Mouse (Mus musculus) midbrain, embryonic 15.5 days (tissue): Measurements from ENCODE around the gene Vangl1. TPM values are rescaled to one million over a fixed set of nuclear protein-coding genes. Genes with fewer than 3 reads are reported as not detected.

ENCODE experiments used
- ATAC-seq: fragments of 200-750 bp; cut with Nextera tagmentation; replicated peaks from 2 replicates; pipeline ENCODE4 v1.8.0; 2017; ENCODE audit warnings: moderate TSS enrichment
- H3K27ac ChIP-seq: fragments of 300-500 bp; sonication (generic); 2 replicates; pipeline ENCODE4 v1.5.1; 2015; ENCODE audit warnings: mild to moderate bottlenecking, inconsistent platforms
- H3K27me3 ChIP-seq: fragments of 300-500 bp; sonication (generic); replicated peaks from 2 replicates; pipeline ENCODE4 v1.6.1; 2015; ENCODE audit warnings: inconsistent platforms
- H3K36me3 ChIP-seq: fragments of 300-500 bp; sonication (generic); replicated peaks from 2 replicates; pipeline ENCODE4 v1.6.1; 2015; ENCODE audit warnings: inconsistent platforms
- H3K4me1 ChIP-seq: fragments of 300-500 bp; sonication (generic); 2 replicates; pipeline ENCODE4 v1.6.1; 2015; ENCODE audit warnings: inconsistent platforms
- H3K4me2 ChIP-seq: fragments of 300-500 bp; sonication (generic); 2 replicates; pipeline ENCODE4 v1.6.1; 2015; ENCODE audit warnings: inconsistent platforms, mild to moderate bottlenecking, moderate library complexity
- H3K4me3 ChIP-seq: fragments of 300-500 bp; sonication (generic); 2 replicates; pipeline ENCODE4 v1.5.1; 2015; ENCODE audit warnings: mild to moderate bottlenecking, inconsistent platforms
- H3K9ac ChIP-seq: fragments of 300-500 bp; sonication (generic); 2 replicates; pipeline ENCODE4 v1.6.1; 2015; ENCODE audit warnings: mild to moderate bottlenecking, inconsistent platforms
- H3K9me3 ChIP-seq: fragments of 300-500 bp; sonication (generic); 2 replicates; pipeline ENCODE4 v1.6.1; 2016; ENCODE audit warnings: inconsistent platforms
- WGBS: fragments of 180-500 bp; shearing (Covaris S2); methylation state at CpG from one replicate; pipeline ENCODE4 v1.1.7; 2015; ENCODE audit warnings: mixed read lengths; 5-methylcytosine and 5-hydroxymethylcytosine counted together
- polyA plus RNA-seq: library from polyadenylated mRNA; unstranded; fragments of >200 nt; fragmentation: Nextera tagmentation; extraction: Ambion mirVana; gene quantifications from 2 replicates; pipeline ENCODE4 v1.2.1, GENCODE M21; 2015

Vangl1 gene
- polyA plus RNA-seq, 1 experiment from 2014 or later: 7.5 TPM

DNA sequence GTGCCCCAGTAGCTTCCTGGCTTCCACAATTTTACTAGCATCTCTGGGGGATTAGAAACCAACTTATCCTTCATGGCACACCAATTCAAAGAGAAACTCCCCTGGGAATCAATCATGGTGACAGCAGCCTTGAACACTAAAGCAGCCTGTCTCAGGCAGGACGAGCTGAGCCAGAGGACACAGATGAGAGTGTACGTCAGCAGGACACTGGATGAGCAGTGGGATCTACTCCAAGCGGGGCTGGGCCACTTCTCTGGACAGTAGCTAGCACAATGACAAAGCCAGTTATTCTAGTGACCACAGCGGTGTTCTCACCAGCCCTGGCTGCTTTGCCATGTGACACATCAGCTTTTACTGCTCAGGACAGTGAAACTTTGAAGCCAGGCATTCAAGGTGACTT is 23.3 kb downstream of the Vangl1 start:
- ATAC-seq: no peak
- no peak overlapping the region for H3K4me2 ChIP-seq
- H3K27me3 ChIP-seq: no peaks in the 10 kb centered on the region
- H3K4me1 ChIP-seq: no peaks in the 10 kb centered on the region
- H3K9ac ChIP-seq: no peak overlapping the region
- H3K27ac ChIP-seq: no peak overlapping the region
- H3K36me3 ChIP-seq: no peaks in the 10 kb centered on the region
- 85% methylated on average over 4 of the region's 4 CpGs for WGBS
- no peaks in the 10 kb centered on the region for H3K9me3 ChIP-seq
- H3K4me3 ChIP-seq: no peak overlapping the region

DNA sequence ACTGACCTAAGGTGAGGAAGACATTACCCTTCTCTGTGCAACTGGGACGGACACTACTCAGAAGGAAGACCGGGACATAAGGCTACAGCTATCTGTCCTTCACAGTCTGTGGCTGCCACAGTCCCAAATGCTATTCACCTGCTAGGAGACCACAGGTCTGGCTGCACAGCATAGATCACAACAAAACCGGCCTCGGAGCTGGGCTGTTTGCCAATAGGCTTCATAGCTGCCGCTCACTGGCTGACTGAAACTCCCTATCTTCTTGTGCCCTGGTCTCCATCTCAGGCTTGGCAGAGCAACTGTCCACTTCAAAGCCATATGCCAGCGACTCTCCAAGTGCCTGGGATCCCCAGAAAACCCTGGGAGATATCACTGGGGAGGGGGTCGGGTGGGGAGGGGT is 23.7 kb downstream of the Vangl1 start:
- no peaks in the 10 kb centered on the region for H3K27me3 ChIP-seq
- no peaks in the 10 kb centered on the region for H3K9me3 ChIP-seq
- 76% methylated on average over 7 of the region's 7 CpGs for WGBS
- no peaks in the 10 kb centered on the region for H3K36me3 ChIP-seq
- H3K9ac ChIP-seq: no peak overlapping the region
- no peak overlapping the region for H3K27ac ChIP-seq
- H3K4me2 ChIP-seq: no peak overlapping the region
- ATAC-seq: no peak
- no peaks in the 10 kb centered on the region for H3K4me1 ChIP-seq
- H3K4me3 ChIP-seq: no peak overlapping the region

DNA sequence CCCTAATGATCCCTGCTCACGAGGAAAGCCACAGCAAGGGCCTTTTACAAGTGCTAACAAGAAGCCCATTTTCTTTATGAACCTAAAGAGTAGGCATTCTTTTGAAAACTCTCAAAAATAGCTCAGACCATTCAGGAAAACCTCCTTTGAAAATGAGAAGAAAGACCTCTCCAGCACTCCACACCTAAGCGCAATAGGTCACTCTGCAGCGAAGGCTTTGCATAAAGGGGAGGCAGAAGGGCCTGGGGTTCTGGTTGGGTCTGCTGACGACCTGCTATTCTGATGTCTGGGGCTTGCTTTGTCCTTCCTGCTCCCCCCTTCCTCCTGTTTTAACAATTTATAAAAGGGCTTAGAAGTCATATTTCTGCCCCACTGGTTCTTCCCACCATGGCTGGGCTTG is 24.6 kb downstream of the Vangl1 start:
- ATAC-seq: peak; percentile 62; the same call in 1 of the 2 replicates

DNA sequence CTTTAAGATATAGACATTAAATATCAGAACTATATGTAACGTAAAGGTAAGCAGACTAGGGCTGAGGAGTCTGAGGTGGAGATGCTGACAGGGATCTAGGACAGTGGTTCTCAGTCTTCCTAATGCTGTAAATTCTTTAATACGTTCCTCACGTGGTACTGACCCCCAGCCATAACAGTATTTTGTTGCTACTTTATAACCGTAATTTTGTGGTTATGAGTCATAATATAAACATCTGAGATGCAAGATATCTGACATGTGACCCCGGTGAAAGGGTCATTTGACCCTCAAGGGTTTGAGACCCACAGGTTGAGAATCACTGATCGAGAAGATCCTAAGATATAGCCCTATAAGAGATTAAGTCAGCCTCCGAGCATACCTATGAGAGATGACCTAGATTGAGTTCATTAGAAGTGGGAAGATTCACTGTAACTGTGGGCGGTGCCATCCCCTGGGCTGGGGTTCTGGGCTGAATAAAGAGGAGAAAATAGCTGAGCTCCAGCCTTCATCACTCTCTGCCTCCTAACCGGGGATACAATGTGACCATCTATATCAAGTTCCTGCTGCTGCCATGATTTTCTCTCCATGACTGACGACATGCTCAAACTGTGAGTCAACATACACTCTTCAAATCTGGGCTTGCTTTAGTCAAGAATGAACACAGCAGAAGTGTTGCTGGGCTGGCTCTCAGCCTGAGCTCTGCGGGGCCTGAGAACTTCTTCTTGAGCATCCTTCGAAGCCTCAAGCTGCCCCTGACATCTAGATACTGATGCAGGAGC is 26.5 kb downstream of the Vangl1 start:
- Histone ChIP-seq H3K27me3 (no peaks in the 10 kb centered on the region), H3K27ac (no peak overlapping the region)

More for the DNA sequence above, 24.6 kb downstream of the Vangl1 start:
- no peak overlapping the region for H3K27ac ChIP-seq
- H3K4me1 ChIP-seq: no peaks in the 10 kb centered on the region
- no peak overlapping the region for H3K4me2 ChIP-seq
- WGBS: 57% methylated on average over 4 of the region's 4 CpGs
- H3K9ac ChIP-seq: no peak overlapping the region
- no peaks in the 10 kb centered on the region for H3K9me3 ChIP-seq
- H3K4me3 ChIP-seq: no peak overlapping the region
- H3K36me3 ChIP-seq: no peaks in the 10 kb centered on the region
- no peaks in the 10 kb centered on the region for H3K27me3 ChIP-seq

DNA sequence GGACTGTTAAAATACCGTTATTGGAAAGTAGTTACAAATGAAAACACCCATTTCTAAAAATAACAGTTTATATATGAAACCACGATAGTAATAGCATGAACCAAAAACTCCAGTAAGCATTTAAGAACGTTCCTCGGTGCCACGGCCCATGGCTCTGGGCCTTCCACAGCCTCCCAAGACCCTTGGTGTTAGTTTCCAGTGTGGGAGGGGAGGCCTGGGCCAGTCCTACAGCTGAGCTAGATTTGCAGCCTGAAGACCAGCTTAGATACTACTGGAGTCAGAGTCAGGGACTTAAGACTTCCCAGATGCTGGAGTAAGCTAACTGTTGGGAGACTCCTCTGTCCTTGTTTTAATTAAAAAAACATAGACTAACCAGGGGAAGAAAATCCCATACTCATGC is 28.4 kb downstream of the Vangl1 start:
- H3K36me3 ChIP-seq: no peaks in the 10 kb centered on the region
- no peaks in the 10 kb centered on the region for H3K4me1 ChIP-seq
- no peak overlapping the region for H3K4me3 ChIP-seq
- H3K27ac ChIP-seq: no peak overlapping the region
- no peak overlapping the region for H3K9ac ChIP-seq
- WGBS: 88% methylated on average over 5 of the region's 5 CpGs
- H3K27me3 ChIP-seq: no peaks in the 10 kb centered on the region
- no peak overlapping the region for H3K4me2 ChIP-seq
- no peaks in the 10 kb centered on the region for H3K9me3 ChIP-seq
- ATAC-seq: no peak

More for the DNA sequence above, 26.5 kb downstream of the Vangl1 start:
- Histone ChIP-seq H3K4me1 (no peaks in the 10 kb centered on the region), H3K9ac (no peak overlapping the region), H3K9me3 (no peaks in the 10 kb centered on the region), H3K4me3 (no peak overlapping the region), H3K36me3 (no peaks in the 10 kb centered on the region), H3K4me2 (no peak overlapping the region)
- WGBS: 95% methylated on average over 12 of the region's 12 CpGs
- no peak for ATAC-seq

DNA sequence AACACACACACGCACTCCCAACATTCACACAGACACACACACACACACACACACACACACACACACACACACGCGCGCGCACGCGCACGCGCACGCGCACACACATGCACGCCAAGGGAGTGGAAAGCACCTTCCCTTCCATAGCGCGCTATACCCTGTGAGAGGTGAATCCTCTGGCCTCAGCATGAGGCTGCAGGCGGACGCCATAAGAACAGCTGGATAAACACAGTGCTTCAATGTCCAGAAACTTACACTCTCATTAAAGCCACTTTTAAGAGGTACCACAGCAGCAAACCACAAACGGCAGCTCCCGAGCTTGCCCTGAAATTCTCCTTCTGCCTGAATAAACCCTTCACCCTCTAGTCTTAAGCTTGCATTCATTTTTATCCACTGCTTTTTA is 28.8 kb downstream of the Vangl1 start:
- H3K4me2 ChIP-seq: no peak overlapping the region
- H3K4me1 ChIP-seq: no peaks in the 10 kb centered on the region
- WGBS: 92% methylated on average over 17 of the region's 18 CpGs
- H3K36me3 ChIP-seq: no peaks in the 10 kb centered on the region
- no peaks in the 10 kb centered on the region for H3K27me3 ChIP-seq
- no peak overlapping the region for H3K9ac ChIP-seq
- H3K4me3 ChIP-seq: no peak overlapping the region
- no peak overlapping the region for H3K27ac ChIP-seq
- no peaks in the 10 kb centered on the region for H3K9me3 ChIP-seq
- ATAC-seq: no peak

DNA sequence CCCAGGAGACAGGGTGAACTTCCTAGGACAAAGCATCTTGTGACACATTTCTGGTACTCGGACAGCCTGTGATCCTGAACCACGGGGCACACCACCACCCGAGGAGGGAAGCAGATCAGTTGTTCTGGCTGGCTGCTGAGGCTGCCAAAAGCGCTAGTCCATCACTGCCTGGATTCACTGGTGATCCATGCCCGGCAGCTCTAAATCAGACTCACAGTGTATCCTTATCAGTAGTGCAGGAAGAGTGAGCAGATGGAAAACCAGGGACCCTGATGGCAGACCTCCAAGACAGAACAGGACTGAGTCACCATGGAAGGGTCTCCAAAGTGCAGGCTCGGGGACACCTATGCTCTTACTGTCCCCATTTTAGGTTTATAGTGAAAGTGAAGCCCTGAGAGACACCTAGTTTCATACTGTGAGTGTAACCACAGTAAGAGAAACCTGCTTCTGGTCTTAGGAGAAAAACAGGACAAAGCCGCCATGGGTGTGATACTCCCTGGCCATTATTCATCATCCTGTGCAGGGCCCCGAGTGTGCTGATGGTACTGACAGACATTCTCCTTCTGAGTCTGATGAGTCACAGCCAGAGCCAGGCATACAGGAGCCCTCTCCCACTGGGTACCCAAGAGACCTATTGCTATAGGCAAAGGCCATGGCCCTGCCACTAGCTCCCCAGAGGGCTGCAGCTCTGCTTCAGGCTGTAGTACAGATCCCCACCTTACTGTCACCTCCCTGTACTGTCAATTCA is 30.2 kb downstream of the Vangl1 start:
- Histone ChIP-seq H3K4me2 (no peak overlapping the region), H3K9me3 (no peaks in the 10 kb centered on the region), H3K4me1 (peaks cover 6% of the 10 kb centered on the region), H3K9ac (no peak overlapping the region), H3K27me3 (no peaks in the 10 kb centered on the region), H3K27ac (no peak overlapping the region), H3K4me3 (no peak overlapping the region), H3K36me3 (no peaks in the 10 kb centered on the region)
- WGBS: 72% methylated on average over 8 of the region's 8 CpGs
- no peak for ATAC-seq

DNA sequence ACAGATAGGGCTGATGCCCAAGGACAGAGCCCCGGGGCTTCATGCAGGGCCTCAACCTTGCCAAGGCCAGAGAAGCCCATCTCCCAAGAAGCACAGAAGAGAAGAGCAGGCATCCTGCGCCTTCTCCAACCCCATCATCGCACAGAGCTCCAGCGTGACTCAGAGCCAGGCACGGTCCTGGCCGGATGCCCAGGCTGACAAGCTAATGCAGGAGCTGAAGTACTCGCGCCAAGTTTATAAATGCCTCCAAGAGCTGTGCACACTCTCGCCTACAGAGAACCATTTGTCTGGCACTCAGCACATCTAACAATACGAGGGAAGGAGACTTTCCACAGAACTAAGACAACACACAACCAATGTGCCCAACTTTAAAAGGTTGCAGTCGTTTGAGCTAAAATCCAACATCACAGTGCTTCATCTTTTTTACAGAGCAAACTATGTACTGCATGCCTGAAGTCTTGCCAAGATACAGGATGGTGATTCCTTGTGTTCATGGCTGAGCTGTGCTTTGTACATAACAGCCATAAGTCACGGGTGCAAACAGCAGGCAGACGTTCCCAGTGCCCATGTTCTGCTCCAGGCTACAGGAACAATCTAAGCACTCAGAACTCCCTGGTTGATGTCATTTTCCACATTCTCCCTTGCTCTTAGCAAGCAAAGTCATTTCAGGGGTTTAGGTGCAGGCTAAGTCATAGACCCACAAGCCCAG is 35.1 kb downstream of the Vangl1 start:
- peak; percentile 80 for ATAC-seq
- 55% methylated on average over 13 of the region's 13 CpGs for WGBS
- Histone ChIP-seq H3K9ac (no peak overlapping the region), H3K27me3 (no peaks in the 10 kb centered on the region), H3K4me3 (no peak overlapping the region), H3K9me3 (no peaks in the 10 kb centered on the region), H3K27ac (peak overlapping the region; percentile 32; the same call in 1 of the 2 replicates), H3K36me3 (no peaks in the 10 kb centered on the region), H3K4me1 (peaks cover 28% of the 10 kb centered on the region), H3K4me2 (no peak overlapping the region)

DNA sequence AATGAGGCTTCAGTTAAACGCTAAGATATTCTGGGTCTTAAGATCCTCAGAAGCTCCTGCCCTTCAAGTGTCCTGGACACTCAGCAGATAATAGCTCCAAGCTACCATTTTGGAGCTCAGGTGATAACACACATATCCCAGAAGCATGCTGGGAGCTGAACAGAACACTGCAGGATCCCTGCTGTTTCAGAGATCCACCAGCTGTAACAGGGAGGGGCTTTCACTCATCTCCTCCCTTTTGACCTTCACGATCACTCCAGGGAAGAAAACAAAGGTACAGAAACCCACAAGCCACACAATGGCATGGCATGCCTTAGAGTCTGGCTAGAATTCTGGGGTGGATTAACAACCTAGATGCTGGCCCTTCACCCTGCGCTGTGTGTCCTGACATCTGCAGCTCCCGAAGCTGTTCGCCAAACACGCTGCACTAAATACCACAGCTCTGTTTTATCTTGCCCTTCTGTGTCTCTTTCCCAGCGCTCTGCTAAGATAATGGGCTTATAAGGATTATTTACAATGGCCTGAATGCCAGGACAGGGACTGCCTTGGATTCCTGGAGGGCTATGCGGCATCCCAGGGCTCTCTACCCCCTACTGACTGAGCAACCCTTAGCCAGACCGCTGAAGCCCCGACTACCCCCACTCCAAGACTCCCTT is 36.8 kb downstream of the Vangl1 start:
- peak; percentile 22; the same call in 1 of the 2 replicates for ATAC-seq
- no peak overlapping the region for H3K9ac ChIP-seq
- no peak overlapping the region for H3K4me3 ChIP-seq
- peaks cover 28% of the 10 kb centered on the region for H3K4me1 ChIP-seq
- H3K4me2 ChIP-seq: peak overlapping the region; percentile 11; the same call in 1 of the 2 replicates
- H3K27me3 ChIP-seq: no peaks in the 10 kb centered on the region
- no peaks in the 10 kb centered on the region for H3K9me3 ChIP-seq
- H3K36me3 ChIP-seq: no peaks in the 10 kb centered on the region
- WGBS: 7% methylated on average over 10 of the region's 10 CpGs
- peak overlapping the region; percentile 26; the same call in 1 of the 2 replicates for H3K27ac ChIP-seq

DNA sequence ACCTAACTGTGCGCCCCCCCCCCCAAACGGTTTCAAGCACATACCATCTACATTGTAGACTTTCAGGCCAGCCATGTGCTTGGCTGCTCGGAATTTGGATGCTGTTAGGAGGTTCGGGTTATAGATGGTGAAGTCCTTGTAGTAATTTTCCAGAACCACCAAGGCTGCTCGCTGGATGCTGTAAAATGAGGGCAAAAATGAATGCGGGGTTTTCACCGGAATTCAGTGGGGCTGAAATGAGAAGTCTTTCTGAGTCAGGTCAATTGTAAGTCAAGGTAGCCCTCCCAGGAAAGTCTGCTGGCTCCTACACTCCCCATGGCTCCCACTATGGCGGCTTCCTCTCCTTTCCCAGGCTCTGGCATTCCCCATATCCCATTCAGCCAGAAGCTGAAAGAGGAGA is 37.7 kb downstream of the Vangl1 start:
- H3K4me3 ChIP-seq: no peak overlapping the region
- H3K4me1 ChIP-seq: peaks cover 28% of the 10 kb centered on the region
- H3K9ac ChIP-seq: no peak overlapping the region
- no peak overlapping the region for H3K4me2 ChIP-seq
- H3K27me3 ChIP-seq: no peaks in the 10 kb centered on the region
- no peaks in the 10 kb centered on the region for H3K9me3 ChIP-seq
- ATAC-seq: no peak
- no peaks in the 10 kb centered on the region for H3K36me3 ChIP-seq
- H3K27ac ChIP-seq: no peak overlapping the region
- 80% methylated on average over 8 of the region's 8 CpGs for WGBS

DNA sequence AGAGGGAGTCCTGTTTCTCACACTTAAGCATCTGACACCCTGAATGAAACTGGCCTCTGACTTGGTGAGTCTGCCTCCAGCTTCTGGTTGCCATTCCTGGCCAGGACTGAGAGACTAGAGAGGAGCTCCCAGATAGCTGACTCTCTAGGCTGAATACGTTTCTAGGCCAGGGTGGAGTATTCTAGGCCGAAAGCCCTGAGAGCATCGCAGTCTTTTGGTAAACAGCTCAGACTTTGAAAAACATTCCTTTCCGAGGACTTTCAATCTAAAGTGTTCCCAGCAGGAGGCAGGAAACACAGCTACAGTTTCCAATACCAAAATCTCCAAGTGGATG is 38.2 kb downstream of the Vangl1 start:
- ATAC-seq: no peak
- WGBS: 73% methylated on average over 4 of the region's 4 CpGs

More for the DNA sequence above, 38.2 kb downstream of the Vangl1 start:
- H3K27ac ChIP-seq: no peak overlapping the region
- H3K4me3 ChIP-seq: no peak overlapping the region
- H3K9ac ChIP-seq: no peak overlapping the region
- no peaks in the 10 kb centered on the region for H3K9me3 ChIP-seq
- H3K4me1 ChIP-seq: peaks cover 28% of the 10 kb centered on the region
- H3K4me2 ChIP-seq: no peak overlapping the region
- H3K27me3 ChIP-seq: no peaks in the 10 kb centered on the region
- H3K36me3 ChIP-seq: no peaks in the 10 kb centered on the region
